16 mouse cellular contexts compared by ENCODE assay signal in the genomic region with DNA sequence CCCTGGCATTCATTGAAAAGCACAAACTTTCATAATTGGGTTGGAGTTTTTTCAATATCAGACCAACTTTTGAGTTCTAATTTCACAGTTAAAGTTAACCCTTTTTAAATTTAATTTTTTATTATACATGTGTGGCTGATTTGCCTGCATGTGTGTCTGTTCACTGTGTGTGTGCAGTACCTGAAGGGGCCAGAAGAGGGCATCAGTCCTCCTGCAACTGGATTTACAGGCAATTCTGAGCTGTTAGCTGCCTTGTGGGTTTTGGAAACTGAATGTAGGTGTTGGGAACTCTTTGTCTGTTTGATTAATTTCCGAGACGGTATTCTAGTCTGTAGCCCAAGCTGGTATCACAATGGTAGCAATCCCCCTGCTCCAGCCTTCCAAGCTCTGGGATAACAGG. TPM values are rescaled to one million over a fixed set of nuclear protein-coding genes. Genes with fewer than 3 reads are reported as not detected.
DNase-seq lines count a peak whose midpoint lies in the region; ATAC-seq and TF ChIP-seq lines count a peak whose summit lies in the region.
"Had no signal": no experiment of that assay in that cellular context is flagged by ENCODE, and none has a peak within 500 bp of the region (broad histone marks: within the 10 kb centered on the region; RNA-seq: fewer than 3 reads in every experiment).

No protein-coding gene starts in this region.

- no peak overlapping the region for H3K4me3 ChIP-seq in hindbrain, postnatal 0 days (ENCODE audit: low read length)
- H3K4me3 ChIP-seq in hindbrain, embryonic 10.5 days, result no peak overlapping the region
- H3K4me3 ChIP-seq in lung, embryonic 14.5 days (ENCODE audit: low read depth, low read length), result no peak overlapping the region
- H3K4me3 ChIP-seq: embryonic facial prominence, embryonic 13.5 days; heart, embryonic 13.5 days; intestine, embryonic 15.5 days; liver, embryonic 13.5 days; neural tube, embryonic 12.5 days had no signal

- H3K27ac ChIP-seq in hindbrain, postnatal 0 days, result no peak overlapping the region
- no peak overlapping the region for H3K27ac ChIP-seq in hindbrain, embryonic 10.5 days
- no peak overlapping the region for H3K27ac ChIP-seq in lung, embryonic 14.5 days (ENCODE audit: low read depth)
- H3K27ac ChIP-seq: embryonic facial prominence, embryonic 13.5 days; heart, embryonic 13.5 days; liver, embryonic 13.5 days; neural tube, embryonic 12.5 days had no signal

- no peaks in the 10 kb centered on the region for H3K27me3 ChIP-seq in hindbrain, postnatal 0 days (ENCODE audit: insufficient read depth, low read length)
- peaks cover 16% of the 10 kb centered on the region for H3K27me3 ChIP-seq in hindbrain, embryonic 10.5 days (ENCODE audit: insufficient read depth, poor library complexity, severe bottlenecking)
- no peaks in the 10 kb centered on the region for H3K27me3 ChIP-seq in lung, embryonic 14.5 days (ENCODE audit: insufficient read depth, low read length)
- H3K27me3 ChIP-seq: heart, embryonic 13.5 days; intestine, embryonic 15.5 days; liver, embryonic 13.5 days; neural tube, embryonic 12.5 days had no signal

- peak; percentile 44 for TF ChIP-seq CTCF in hindbrain, postnatal 0 days (IDR thresholded peaks at IDR 0.05; ENCODE audit: low read depth)
- peak; percentile 45; the same call in 1 of the 2 replicates for TF ChIP-seq CTCF in lung, embryonic 14.5 days (IDR thresholded peaks at IDR 0.05; ENCODE audit: low read depth)

- 98% methylated on average over 2 of the region's 2 CpGs for WGBS in hindbrain, postnatal 0 days
- 94% methylated on average over 2 of the region's 2 CpGs for WGBS in hindbrain, embryonic 10.5 days
- 94% methylated on average over 2 of the region's 2 CpGs for WGBS in lung, embryonic 14.5 days

- H3K36me3 ChIP-seq in hindbrain, postnatal 0 days (ENCODE audit: insufficient read depth, low read length), result no peaks in the 10 kb centered on the region
- no peaks in the 10 kb centered on the region for H3K36me3 ChIP-seq in hindbrain, embryonic 10.5 days
- no peaks in the 10 kb centered on the region for H3K36me3 ChIP-seq in lung, embryonic 14.5 days (ENCODE audit: insufficient read depth)
- H3K36me3 ChIP-seq: embryonic facial prominence, embryonic 13.5 days; intestine, embryonic 15.5 days; liver, embryonic 13.5 days; neural tube, embryonic 12.5 days had no signal

- no peak overlapping the region for H3K9ac ChIP-seq in hindbrain, postnatal 0 days (replicated peaks; ENCODE audit: low read length)
- H3K9ac ChIP-seq in lung, embryonic 14.5 days, result no peak overlapping the region
- H3K9ac ChIP-seq: embryonic facial prominence, embryonic 13.5 days; heart, embryonic 13.5 days; intestine, embryonic 15.5 days; liver, embryonic 13.5 days; neural tube, embryonic 12.5 days had no signal

- no peak for ATAC-seq in hindbrain, postnatal 0 days
- no peak for ATAC-seq in lung, embryonic 14.5 days (ENCODE audit: insufficient read depth)
- ATAC-seq: intestine, embryonic 15.5 days had no signal

- H3K4me2 ChIP-seq in hindbrain, postnatal 0 days (ENCODE audit: low read depth, low read length), result no peak overlapping the region
- H3K4me2 ChIP-seq in lung, embryonic 14.5 days, result no peak overlapping the region
- H3K4me2 ChIP-seq: embryonic facial prominence, embryonic 13.5 days; heart, embryonic 13.5 days; intestine, embryonic 15.5 days; liver, embryonic 13.5 days; neural tube, embryonic 12.5 days had no signal

- H3K9me3 ChIP-seq in hindbrain, postnatal 0 days (ENCODE audit: low read length), result no peaks in the 10 kb centered on the region
- H3K9me3 ChIP-seq in hindbrain, embryonic 10.5 days, result peaks cover 4% of the 10 kb centered on the region; the same call in 1 of the 2 replicates
- no peaks in the 10 kb centered on the region for H3K9me3 ChIP-seq in lung, embryonic 14.5 days (ENCODE audit: low read depth, low read length)
- H3K9me3 ChIP-seq: intestine, embryonic 15.5 days had no signal

- H3K4me1 ChIP-seq in hindbrain, postnatal 0 days (ENCODE audit: insufficient read depth, low read length), result no peaks in the 10 kb centered on the region
- H3K4me1 ChIP-seq in hindbrain, embryonic 10.5 days (replicated peaks), result peaks cover 22% of the 10 kb centered on the region
- H3K4me1 ChIP-seq in lung, embryonic 14.5 days (ENCODE audit: insufficient read depth), result 0 out of 2 replicates have a peak, but pooled peaks cover 8% of the 10 kb centered on the region

- no peak for DNase-seq in hindbrain, postnatal 0 days (ENCODE audit: low spot score)
- DNase-seq in hindbrain, embryonic 10.5 days (ENCODE audit: low spot score), result no peak
- no peak for DNase-seq in lung, embryonic 14.5 days
- no peak for DNase-seq in lung, postnatal 14 days
- DNase-seq in ES-CJ7 (ENCODE audit: low read depth, low spot score), result peak; percentile 31
- peak; percentile 26 for DNase-seq in induced T-regulatory cell, adult 2 months (ENCODE audit: low read depth)
- no peak for DNase-seq in ovary, postnatal 14 days (ENCODE audit: low spot score)
- DNase-seq: cerebellum, adult 11-12 months; gastrocnemius, postnatal 25 days; kidney, postnatal 10 days; liver, embryonic 13.5 days; right cerebral cortex, postnatal 4 days had no signal

RNA-seq across cellular contexts. Expression of gene Clic5, which starts 52.4 kb away (rescaled TPM):
- 0.78 and 1.5 TPM in 2 replicates for total RNA-seq in hindbrain, postnatal 0 days (2014; rRNA removed)
- 0.39 and 0.69 TPM in 2 replicates for polyA plus RNA-seq in hindbrain, postnatal 0 days (2015; fragmentation: Nextera tagmentation; extraction: Ambion mirVana)
- 0.17 and 0.29 TPM in 2 replicates for polyA plus RNA-seq in hindbrain, embryonic 10.5 days (2016; fragmentation: Nextera tagmentation; extraction: Ambion mirVana)
- polyA plus RNA-seq in lung, embryonic 14.5 days (2014; fragmentation: Nextera tagmentation; extraction: Ambion mirVana), result 3.3 and 4.5 TPM in 2 replicates

Comparison
In these comparisons a context has a peak if more than half of its experiments do, and no peak if none do; other contexts are left out.
1. DNase-seq: peak in ES-CJ7 (single experiment) and induced T-regulatory cell, adult 2 months (single experiment); none in hindbrain, postnatal 0 days (single experiment), hindbrain, embryonic 10.5 days (single experiment), lung, embryonic 14.5 days (single experiment), lung, postnatal 14 days (single experiment) and ovary, postnatal 14 days (single experiment).